Mouse (Mus musculus) neural tube, embryonic 13.5 days (tissue): ENCODE measurements around the gene Dydc2. TPM values are rescaled to one million over a fixed set of nuclear protein-coding genes. Genes with fewer than 3 reads are reported as not detected.

ENCODE experiments used
- ATAC-seq: fragments of 200-750 bp; cut with Nextera tagmentation; 2 replicates; pipeline ENCODE4 v1.8.0; 2017; ENCODE audit warnings: low read depth, mild to moderate bottlenecking, moderate TSS enrichment, moderate library complexity
- H3K27ac ChIP-seq: fragments of 300-500 bp; sonication (generic); replicated peaks from 2 replicates; pipeline ENCODE4 v1.5.1; 2015; ENCODE audit warnings: moderate library complexity, mild to moderate bottlenecking, inconsistent platforms
- H3K27me3 ChIP-seq: fragments of 300-500 bp; sonication (generic); 2 replicates; pipeline ENCODE4 v1.6.1; 2015; ENCODE audit warnings: mild to moderate bottlenecking, inconsistent platforms
- H3K36me3 ChIP-seq: fragments of 300-500 bp; sonication (generic); 2 replicates; pipeline ENCODE4 v1.6.1; 2015; ENCODE audit warnings: mild to moderate bottlenecking, inconsistent platforms
- H3K4me1 ChIP-seq: fragments of 300-500 bp; sonication (generic); replicated peaks from 2 replicates; pipeline ENCODE4 v1.6.1; 2015; ENCODE audit warnings: inconsistent platforms
- H3K4me2 ChIP-seq: fragments of 300-500 bp; sonication (generic); 2 replicates; pipeline ENCODE4 v1.6.1; 2015; ENCODE audit warnings: inconsistent platforms, mild to moderate bottlenecking, moderate library complexity
- H3K4me3 ChIP-seq: fragments of 300-500 bp; sonication (generic); 2 replicates; pipeline ENCODE4 v1.5.1; 2015; ENCODE audit warnings: mild to moderate bottlenecking, inconsistent platforms
- H3K9ac ChIP-seq: fragments of 300-500 bp; sonication (generic); 2 replicates; pipeline ENCODE4 v1.6.1; 2015; ENCODE audit warnings: moderate library complexity, mild to moderate bottlenecking, inconsistent platforms
- H3K9me3 ChIP-seq: fragments of 300-500 bp; sonication (generic); 2 replicates; pipeline ENCODE4 v1.6.1; 2016; ENCODE audit warnings: inconsistent platforms
- WGBS: fragments of 180-500 bp; shearing (Covaris S2); methylation state at CpG from one replicate; pipeline ENCODE4 v1.1.7; 2015; 5-methylcytosine and 5-hydroxymethylcytosine counted together
- polyA plus RNA-seq: library from polyadenylated mRNA; unstranded; fragments of >200 nt; fragmentation: Nextera tagmentation; extraction: Ambion mirVana; gene quantifications from 2 replicates; pipeline ENCODE4 v1.2.1, GENCODE M21; 2015

Gene Dydc2
- polyA plus RNA-seq, 1 experiment from 2014 or later = not detected

GRCm38 (mm10) chr14:41033135-41034110 lies 35.6 kb downstream of the Dydc2 start:
- 59% methylated on average over 13 of the region's 13 CpGs for WGBS
- Histone ChIP-seq H3K27me3 (no peaks in the 10 kb centered on the region), H3K4me1 (no peaks in the 10 kb centered on the region), H3K27ac (no peak overlapping the region), H3K9ac (no peak overlapping the region), H3K4me2 (no peak overlapping the region), H3K9me3 (no peaks in the 10 kb centered on the region), H3K36me3 (no peaks in the 10 kb centered on the region), H3K4me3 (no peak overlapping the region)
- peak; percentile 70; the same call in 1 of the 2 replicates for ATAC-seq

GRCm38 (mm10) chr14:41030989-41031513 lies 38.0 kb downstream of the Dydc2 start:
- no peaks in the 10 kb centered on the region for H3K4me1 ChIP-seq
- 93% methylated on average over 6 of the region's 6 CpGs for WGBS
- no peak overlapping the region for H3K9ac ChIP-seq
- H3K4me2 ChIP-seq = no peak overlapping the region
- H3K4me3 ChIP-seq = no peak overlapping the region
- no peaks in the 10 kb centered on the region for H3K27me3 ChIP-seq
- H3K36me3 ChIP-seq = no peaks in the 10 kb centered on the region
- no peak for ATAC-seq
- no peak overlapping the region for H3K27ac ChIP-seq
- no peaks in the 10 kb centered on the region for H3K9me3 ChIP-seq

GRCm38 (mm10) chr14:41029303-41029702 lies 39.7 kb downstream of the Dydc2 start:
- Histone ChIP-seq H3K4me3 (no peak overlapping the region), H3K27me3 (no peaks in the 10 kb centered on the region), H3K9me3 (no peaks in the 10 kb centered on the region), H3K36me3 (no peaks in the 10 kb centered on the region), H3K9ac (no peak overlapping the region), H3K4me1 (no peaks in the 10 kb centered on the region), H3K4me2 (no peak overlapping the region), H3K27ac (no peak overlapping the region)
- 79% methylated on average over 4 of the region's 4 CpGs for WGBS
- no peak for ATAC-seq

GRCm38 (mm10) chr14:41025594-41026284 lies 43.3 kb downstream of the Dydc2 start:
- no peak overlapping the region for H3K27ac ChIP-seq
- no peaks in the 10 kb centered on the region for H3K9me3 ChIP-seq
- no peak overlapping the region for H3K4me2 ChIP-seq
- no peak overlapping the region for H3K9ac ChIP-seq
- no peaks in the 10 kb centered on the region for H3K27me3 ChIP-seq
- H3K4me1 ChIP-seq = no peaks in the 10 kb centered on the region
- no peak for ATAC-seq
- H3K36me3 ChIP-seq = no peaks in the 10 kb centered on the region
- WGBS = 77% methylated on average over 7 of the region's 7 CpGs
- no peak overlapping the region for H3K4me3 ChIP-seq

- Histone ChIP-seq H3K4me3 (no peak overlapping the region), H3K4me1 (no peaks in the 10 kb centered on the region), H3K9ac (no peak overlapping the region), H3K36me3 (no peaks in the 10 kb centered on the region), H3K9me3 (no peaks in the 10 kb centered on the region), H3K27ac (no peak overlapping the region), H3K27me3 (no peaks in the 10 kb centered on the region), H3K4me2 (no peak overlapping the region)
- WGBS = 86% methylated on average over 2 of the region's 2 CpGs
- no peak for ATAC-seq
These were observed 43.9 kb downstream of the Dydc2 start for GRCm38 (mm10) chr14:41025087-41025486.

- no peaks in the 10 kb centered on the region for H3K36me3 ChIP-seq
- H3K9ac ChIP-seq = no peak overlapping the region
- 89% methylated on average over 3 of the region's 3 CpGs for WGBS
- H3K27ac ChIP-seq = no peak overlapping the region
- H3K4me1 ChIP-seq = no peaks in the 10 kb centered on the region
- ATAC-seq = no peak
- no peaks in the 10 kb centered on the region for H3K27me3 ChIP-seq
- no peaks in the 10 kb centered on the region for H3K9me3 ChIP-seq
- H3K4me2 ChIP-seq = no peak overlapping the region
- no peak overlapping the region for H3K4me3 ChIP-seq
These were observed 47.8 kb downstream of the Dydc2 start for GRCm38 (mm10) chr14:41021246-41021645.

- 85% methylated on average over 5 of the region's 5 CpGs for WGBS
- Histone ChIP-seq H3K4me3 (no peak overlapping the region), H3K4me2 (no peak overlapping the region), H3K9ac (no peak overlapping the region), H3K27ac (no peak overlapping the region), H3K27me3 (no peaks in the 10 kb centered on the region), H3K36me3 (no peaks in the 10 kb centered on the region), H3K4me1 (peaks cover 12% of the 10 kb centered on the region), H3K9me3 (no peaks in the 10 kb centered on the region)
- ATAC-seq = no peak
These were observed 51.5 kb downstream of the Dydc2 start for GRCm38 (mm10) chr14:41017460-41017859.

GRCm38 (mm10) chr14:41014701-41015240 lies 54.2 kb downstream of the Dydc2 start:
- H3K9me3 ChIP-seq = no peaks in the 10 kb centered on the region
- no peak overlapping the region for H3K4me2 ChIP-seq
- no peak overlapping the region for H3K4me3 ChIP-seq
- H3K9ac ChIP-seq = 0 out of 2 replicates have a peak overlapping the region, but pooled peaks have one; percentile 88
- H3K36me3 ChIP-seq = no peaks in the 10 kb centered on the region
- no peak overlapping the region for H3K27ac ChIP-seq
- WGBS = 84% methylated on average over 5 of the region's 5 CpGs
- peaks cover 12% of the 10 kb centered on the region for H3K4me1 ChIP-seq
- H3K27me3 ChIP-seq = no peaks in the 10 kb centered on the region
- no peak for ATAC-seq

GRCm38 (mm10) chr14:41013630-41014613 lies 55.1 kb downstream of the Dydc2 start, which contains the start of gene Fam213a:
Fam213a (minus strand) TSS chr14:41013788.
- WGBS = 4% methylated on average over 32 of the region's 32 CpGs
- Histone ChIP-seq H3K27me3 (no peaks in the 10 kb centered on the region), H3K27ac (peak within 1 kb of the TSS; percentile 68), H3K9ac (peak within 1 kb of the TSS; percentile 88), H3K4me3 (peak within 1 kb of the TSS; percentile 65), H3K36me3 (no peaks in the 10 kb centered on the region), H3K9me3 (no peaks in the 10 kb centered on the region), H3K4me2 (peak within 1 kb of the TSS; percentile 86), H3K4me1 (peaks cover 12% of the 10 kb centered on the region)
- ATAC-seq = peak; percentile 99

GRCm38 (mm10) chr14:41013143-41013542 lies 55.9 kb downstream of the Dydc2 start:
- Histone ChIP-seq H3K36me3 (no peaks in the 10 kb centered on the region), H3K4me2 (peak overlapping the region; percentile 86)
- WGBS = 20% methylated on average over 9 of the region's 9 CpGs

GRCm38 (mm10) chr14:41011916-41012315 lies 57.1 kb downstream of the Dydc2 start:
- H3K36me3 ChIP-seq = no peaks in the 10 kb centered on the region
- H3K4me1 ChIP-seq = peaks cover 12% of the 10 kb centered on the region
- no peak for ATAC-seq
- H3K9me3 ChIP-seq = no peaks in the 10 kb centered on the region
- H3K9ac ChIP-seq = no peak overlapping the region
- H3K27me3 ChIP-seq = no peaks in the 10 kb centered on the region
- no peak overlapping the region for H3K27ac ChIP-seq
- no peak overlapping the region for H3K4me2 ChIP-seq
- no peak overlapping the region for H3K4me3 ChIP-seq
- 84% methylated on average over 3 of the region's 3 CpGs for WGBS

More at GRCm38 (mm10) chr14:41013143-41013542, 55.9 kb downstream of the Dydc2 start:
- Histone ChIP-seq H3K4me1 (peaks cover 12% of the 10 kb centered on the region), H3K4me3 (peak overlapping the region; percentile 65), H3K27me3 (no peaks in the 10 kb centered on the region), H3K9ac (peak overlapping the region; percentile 88), H3K9me3 (no peaks in the 10 kb centered on the region), H3K27ac (peak overlapping the region; percentile 68)
- peak; percentile 19 for ATAC-seq
